Mouse (Mus musculus) urinary bladder, postnatal 36 days (tissue): ENCODE measurements around the gene Cfap74.
"Not testable (repeated sequence)": the region's sequence is repeated elsewhere in the genome, so short reads cannot be mapped to it uniquely, and the experiment has no call there.

Experiments used
- DNase-seq, 2 experiments: peaks; one replicate each; pipeline ENCODE4 v3.0.0; 2022; ENCODE audit warnings: low spot score in 2 of 2, mixed read lengths in 1 of 2

Cfap74 gene

GRCm38 (mm10) chr4:155469590-155470262, 60.7 kb downstream of the Cfap74 start:
- peak in 1 of 2 experiments; percentile 67 for DNase-seq

GRCm38 (mm10) chr4:155470263-155470953, 61.4 kb downstream of the Cfap74 start:
- DNase-seq, result no peak

GRCm38 (mm10) chr4:155470997-155471396, 62.0 kb downstream of the Cfap74 start:
- DNase-seq, result no peak

GRCm38 (mm10) chr4:155471406-155471805, 62.4 kb downstream of the Cfap74 start:
- DNase-seq, result no peak

GRCm38 (mm10) chr4:155472716-155473290, 63.8 kb downstream of the Cfap74 start:
- DNase-seq, result no peak

- DNase-seq, result no peak
Measured at GRCm38 (mm10) chr4:155473319-155473718, 64.3 kb downstream of the Cfap74 start.

- DNase-seq, result not testable (repeated sequence)
Measured at GRCm38 (mm10) chr4:155473796-155474195, 64.8 kb downstream of the Cfap74 start.

- DNase-seq, result peak; percentile 68 to 85
Measured at GRCm38 (mm10) chr4:155481381-155482124, 72.6 kb downstream of the Cfap74 start.

GRCm38 (mm10) chr4:155482125-155482480, 73.1 kb downstream of the Cfap74 start:
- DNase-seq, result no peak

GRCm38 (mm10) chr4:155482733-155483540, 73.9 kb downstream of the Cfap74 start:
- DNase-seq, result peak; percentile 32 to 50

GRCm38 (mm10) chr4:155485521-155485920, 76.5 kb downstream of the Cfap74 start:
- no peak for DNase-seq

- DNase-seq, result no peak
Measured at GRCm38 (mm10) chr4:155487746-155488145, 78.8 kb downstream of the Cfap74 start.

- peak; percentile 68 to 79 for DNase-seq
Measured at GRCm38 (mm10) chr4:155488232-155489025, 79.4 kb downstream of the Cfap74 start.

GRCm38 (mm10) chr4:155489101-155489970, 80.3 kb downstream of the Cfap74 start:
- no peak for DNase-seq

- peak in 1 of 2 experiments; percentile 14 for DNase-seq
Measured at GRCm38 (mm10) chr4:155490456-155490855, 81.5 kb downstream of the Cfap74 start.

GRCm38 (mm10) chr4:155490990-155491504, 82.1 kb downstream of the Cfap74 start, which contains the start of gene Gnb1:
Gene Gnb1, plus strand, starts transcription at chr4:155491361.
- peak; percentile 88 to 92 for DNase-seq

GRCm38 (mm10) chr4:155491529-155492130, 82.6 kb downstream of the Cfap74 start:
- DNase-seq, result no peak

- peak; percentile 44 to 51 for DNase-seq
Measured at GRCm38 (mm10) chr4:155492131-155492633, 83.2 kb downstream of the Cfap74 start.

GRCm38 (mm10) chr4:155494891-155495290, 85.9 kb downstream of the Cfap74 start:
- no peak for DNase-seq
